Mouse (Mus musculus) E14TG2a.4 (cell line): Measurements from ENCODE around the gene Spast.
A peak's percentile ranks its signal among the peaks of the same experiment; 100 is the strongest.

Source experiments
- H3K27me3 ChIP-seq: 2 replicates; pipeline ENCODE4 v1.6.1; 2014; ENCODE audit warnings: low read length, control low read depth; ENCODE audit not compliant: insufficient read depth
- H3K36me3 ChIP-seq: 2 replicates; pipeline ENCODE4 v1.6.1; 2014; ENCODE audit warnings: low read length, control low read depth; ENCODE audit not compliant: insufficient read depth
- H3K4me1 ChIP-seq: replicated peaks from 2 replicates; pipeline ENCODE4 v1.6.1; 2014; ENCODE audit warnings: low read depth, low read length, control low read depth
- H3K4me3 ChIP-seq: replicated peaks from 2 replicates; pipeline ENCODE4 v1.5.1; 2014; ENCODE audit warnings: mild to moderate bottlenecking, low read length
- H3K9me3 ChIP-seq: 2 replicates; pipeline ENCODE4 v1.6.1; 2014; ENCODE audit warnings: low read length, control low read depth
- CTCF ChIP-seq: conservative IDR thresholded peaks from 2 replicates; pipeline ENCODE4 v1.5.1; 2014; ENCODE audit warnings: low read length
- NANOG ChIP-seq: IDR thresholded peaks from 2 replicates; pipeline ENCODE4 v1.6.1; 2014; ENCODE audit warnings: borderline replicate concordance, low read length, mixed read lengths
- POU5F1 ChIP-seq: IDR thresholded peaks from 2 replicates; pipeline ENCODE4 v1.6.1; 2014; ENCODE audit warnings: low read length, borderline replicate concordance

Gene Spast

GRCm38 (mm10) chr17:74363592-74363991 lies 24.8 kb downstream of the Spast start:
- TF ChIP-seq NANOG (no peak), POU5F1 (no peak), CTCF (no peak)
- Histone ChIP-seq H3K9me3 (no peaks in the 10 kb centered on the region), H3K27me3 (no peaks in the 10 kb centered on the region), H3K4me3 (no peak overlapping the region), H3K36me3 (peaks cover 48% of the 10 kb centered on the region), H3K4me1 (no peaks in the 10 kb centered on the region)

- no peaks in the 10 kb centered on the region for H3K27me3 ChIP-seq
- H3K4me3 ChIP-seq: no peak overlapping the region
- TF ChIP-seq NANOG (no peak), CTCF (no peak), POU5F1 (no peak)
- no peaks in the 10 kb centered on the region for H3K9me3 ChIP-seq
- H3K36me3 ChIP-seq: peaks cover 74% of the 10 kb centered on the region
- no peaks in the 10 kb centered on the region for H3K4me1 ChIP-seq
Measured at GRCm38 (mm10) chr17:74376916-74377315, 38.1 kb downstream of the Spast start.

GRCm38 (mm10) chr17:74386657-74387056 lies 47.9 kb downstream of the Spast start:
- Histone ChIP-seq H3K4me1 (no peaks in the 10 kb centered on the region), H3K36me3 (peaks cover 63% of the 10 kb centered on the region), H3K4me3 (no peak overlapping the region), H3K9me3 (no peaks in the 10 kb centered on the region), H3K27me3 (no peaks in the 10 kb centered on the region)
- no peak for TF ChIP-seq CTCF
- no peak for TF ChIP-seq NANOG
- TF ChIP-seq POU5F1: no peak

- H3K9me3 ChIP-seq: no peaks in the 10 kb centered on the region
- no peaks in the 10 kb centered on the region for H3K27me3 ChIP-seq
- no peak overlapping the region for H3K4me3 ChIP-seq
- peaks cover 33% of the 10 kb centered on the region for H3K36me3 ChIP-seq
- TF ChIP-seq CTCF (no peak), NANOG (no peak), POU5F1 (no peak)
- H3K4me1 ChIP-seq: peaks cover 5% of the 10 kb centered on the region
Measured at GRCm38 (mm10) chr17:74389847-74390246, 51.1 kb downstream of the Spast start.

GRCm38 (mm10) chr17:74394381-74394780 lies 55.6 kb downstream of the Spast start:
- TF ChIP-seq NANOG (no peak), POU5F1 (no peak), CTCF (no peak)
- peaks cover 19% of the 10 kb centered on the region for H3K4me1 ChIP-seq
- H3K4me3 ChIP-seq: peak overlapping the region; percentile 99; the same call in 1 of the 2 replicates
- no peaks in the 10 kb centered on the region for H3K9me3 ChIP-seq
- H3K36me3 ChIP-seq: no peaks in the 10 kb centered on the region; the same call in 1 of the 2 replicates
- no peaks in the 10 kb centered on the region for H3K27me3 ChIP-seq

GRCm38 (mm10) chr17:74394855-74395254 lies 56.1 kb downstream of the Spast start:
- Histone ChIP-seq H3K4me1 (peaks cover 19% of the 10 kb centered on the region), H3K27me3 (no peaks in the 10 kb centered on the region), H3K36me3 (no peaks in the 10 kb centered on the region; the same call in 1 of the 2 replicates), H3K9me3 (no peaks in the 10 kb centered on the region), H3K4me3 (peak overlapping the region; percentile 99)
- TF ChIP-seq POU5F1: no peak

- peaks cover 4% of the 10 kb centered on the region; the same call in 1 of the 2 replicates for H3K36me3 ChIP-seq
- H3K4me1 ChIP-seq: peaks cover 19% of the 10 kb centered on the region
- no peaks in the 10 kb centered on the region for H3K27me3 ChIP-seq
- TF ChIP-seq CTCF (no peak), POU5F1 (no peak), NANOG (no peak)
- H3K4me3 ChIP-seq: peak within 1 kb of the TSS; percentile 99
- H3K9me3 ChIP-seq: no peaks in the 10 kb centered on the region
Measured at GRCm38 (mm10) chr17:74395383-74396065, 56.7 kb downstream of the Spast start, which contains the start of gene Slc30a6. Slc30a6 (plus strand) TSS chr17:74395608.

GRCm38 (mm10) chr17:74396766-74397165 lies 58.0 kb downstream of the Spast start:
- H3K27me3 ChIP-seq: no peaks in the 10 kb centered on the region
- peaks cover 19% of the 10 kb centered on the region for H3K4me1 ChIP-seq
- H3K4me3 ChIP-seq: peak overlapping the region; percentile 99
- no peaks in the 10 kb centered on the region for H3K9me3 ChIP-seq
- TF ChIP-seq NANOG (no peak), CTCF (no peak), POU5F1 (no peak)
- H3K36me3 ChIP-seq: peaks cover 9% of the 10 kb centered on the region

GRCm38 (mm10) chr17:74397173-74397572 lies 58.4 kb downstream of the Spast start:
- Histone ChIP-seq H3K4me3 (peak overlapping the region; percentile 99; the same call in 1 of the 2 replicates), H3K36me3 (peaks cover 13% of the 10 kb centered on the region), H3K27me3 (no peaks in the 10 kb centered on the region), H3K4me1 (peaks cover 19% of the 10 kb centered on the region), H3K9me3 (no peaks in the 10 kb centered on the region)
- TF ChIP-seq CTCF: no peak
